Mouse (Mus musculus) bone marrow macrophage, adult 2 months (primary cell): Measurements from ENCODE around the gene Lgr4.

Experiments used
- CTCF ChIP-seq: IDR thresholded peaks from 2 replicates; pipeline ENCODE4 v1.5.1; 2012; ENCODE audit warnings: low read depth, mild to moderate bottlenecking, low read length, moderate library complexity
- POLR2A ChIP-seq: IDR thresholded peaks from 2 replicates; pipeline ENCODE4 v1.6.1; 2012; ENCODE audit warnings: mild to moderate bottlenecking, low read depth, low read length, borderline replicate concordance

- TF ChIP-seq CTCF (no peak), POLR2A (no peak)
These were observed 49.4 kb downstream of the Lgr4 start for GRCm38 (mm10) chr2:109966863-109967262.
